Mouse (Mus musculus): ENCODE measurements around the gene Hdac9. TPM values are rescaled to one million over a fixed set of nuclear protein-coding genes. Genes with fewer than 3 reads are reported as not detected.

The Hdac9 gene
- total and polyA plus RNA-seq, 2 experiments = 0.56 to 1.6 TPM

DNA sequence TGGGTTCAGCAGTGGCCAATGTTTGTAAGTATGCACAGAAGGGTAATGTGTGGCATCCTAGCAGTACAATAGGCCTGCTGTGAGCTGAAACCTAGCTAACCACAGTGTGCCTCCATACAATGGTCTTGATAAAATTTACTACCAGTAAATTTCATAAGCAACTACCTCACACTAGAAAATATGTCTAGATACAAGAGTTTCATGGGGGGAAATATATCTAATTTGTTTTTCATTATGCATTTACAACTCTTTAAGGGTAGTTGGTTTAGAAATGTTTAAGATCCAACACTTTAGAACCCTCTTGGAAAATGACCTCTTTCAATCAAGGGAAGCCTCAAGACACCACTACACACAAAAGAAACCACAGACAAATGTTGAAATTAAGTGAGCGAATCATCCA lies 589.8 kb downstream of the Hdac9 start:
- Histone ChIP-seq H3K79me2 (ENCODE audit: control insufficient read depth, insufficient read depth, low read length) (no peaks in the 10 kb centered on the region), H3K9ac (ENCODE audit: low read depth, low read length) (no peak overlapping the region), H3K36me3 (ENCODE audit: control insufficient read depth, insufficient read depth, low read length) (no peaks in the 10 kb centered on the region), H3K27me3 (ENCODE audit: control insufficient read depth, insufficient read depth, low read length) (no peaks in the 10 kb centered on the region), H3K27ac (replicated peaks; ENCODE audit: insufficient read depth, low read depth, low read length) (no peak overlapping the region), H3K4me1 (ENCODE audit: control insufficient read depth, insufficient read depth, low read length) (no peaks in the 10 kb centered on the region), H3K4me3 (ENCODE audit: insufficient read depth, low read depth, low read length) (no peak overlapping the region)
- no peak for DNase-seq (ENCODE audit: extremely low read depth, low read depth, low spot score)
- WGBS = 95% methylated on average over 1 of the region's 1 CpGs
- TF ChIP-seq POLR2A (IDR thresholded peaks at IDR 0.05; ENCODE audit: extremely low read depth, insufficient read depth, low read length) = no peak
- TF ChIP-seq CTCF (IDR thresholded peaks at IDR 0.05; ENCODE audit: low read depth, low read length) = no peak

DNA sequence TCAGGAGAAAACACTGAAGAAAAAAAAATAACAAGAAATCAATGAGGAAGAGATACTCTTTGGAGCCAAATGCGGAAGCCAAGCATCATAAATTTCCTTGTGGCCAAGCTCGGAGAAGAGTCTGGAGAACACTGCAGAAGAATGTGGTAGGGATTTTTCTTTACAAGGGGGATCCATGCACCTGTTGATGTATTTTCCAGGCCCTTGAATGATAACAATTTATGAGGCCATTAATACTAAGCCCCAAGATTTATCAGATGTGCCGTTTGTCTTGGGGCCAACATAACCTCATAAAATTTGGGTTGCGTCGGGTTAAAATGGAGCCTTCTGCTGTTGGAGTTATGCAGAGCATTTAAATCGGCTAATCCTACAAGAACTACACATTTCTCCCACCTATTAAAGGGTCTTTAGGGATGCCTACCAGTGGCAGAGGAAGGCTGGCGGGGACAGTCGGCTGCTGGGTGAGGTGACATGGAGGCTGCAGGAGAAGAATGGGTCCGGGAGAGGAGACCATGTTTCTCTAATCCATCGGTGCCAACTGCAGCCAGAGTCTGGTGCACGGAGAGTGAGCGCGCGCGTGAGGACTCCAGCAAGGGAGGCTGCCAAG lies 604.7 kb downstream of the Hdac9 start:
- no peaks in the 10 kb centered on the region for H3K79me2 ChIP-seq (ENCODE audit: control insufficient read depth, insufficient read depth, low read length)

DNA sequence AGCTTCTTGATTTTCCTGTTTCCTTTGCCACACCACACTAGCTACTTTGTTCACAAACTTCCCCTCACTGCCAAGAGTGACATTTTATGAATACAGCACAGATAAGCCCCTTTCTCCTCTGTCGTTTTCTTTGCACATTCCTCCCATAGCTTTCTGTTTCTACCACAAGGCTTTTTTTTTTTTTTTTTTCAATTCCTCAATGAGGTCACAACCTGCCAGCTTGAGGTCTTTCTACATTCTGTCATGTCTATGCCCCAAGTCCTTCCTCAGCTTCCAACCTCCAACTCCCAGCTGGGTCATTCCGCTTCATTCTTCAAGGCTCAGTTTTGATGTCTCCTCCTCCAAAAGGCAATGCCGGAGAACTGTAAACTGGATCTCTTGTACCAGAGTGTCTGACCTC lies 611.4 kb downstream of the Hdac9 start:
- Histone ChIP-seq H3K36me3 (ENCODE audit: control insufficient read depth, insufficient read depth, low read length) (no peaks in the 10 kb centered on the region), H3K27me3 (ENCODE audit: control insufficient read depth, insufficient read depth, low read length) (no peaks in the 10 kb centered on the region), H3K27ac (replicated peaks; ENCODE audit: insufficient read depth, low read depth, low read length) (no peak overlapping the region), H3K79me2 (ENCODE audit: control insufficient read depth, insufficient read depth, low read length) (no peaks in the 10 kb centered on the region), H3K4me3 (ENCODE audit: insufficient read depth, low read depth, low read length) (no peak overlapping the region), H3K9ac (ENCODE audit: low read depth, low read length) (no peak overlapping the region), H3K4me1 (ENCODE audit: control insufficient read depth, insufficient read depth, low read length) (no peaks in the 10 kb centered on the region)
- no peak for TF ChIP-seq POLR2A (IDR thresholded peaks at IDR 0.05; ENCODE audit: extremely low read depth, insufficient read depth, low read length)
- TF ChIP-seq CTCF (IDR thresholded peaks at IDR 0.05; ENCODE audit: low read depth, low read length) = no peak
- DNase-seq (ENCODE audit: extremely low read depth, low read depth, low spot score) = no peak
- WGBS = 67% methylated on average over 3 of the region's 3 CpGs

More for the DNA sequence above, 604.7 kb downstream of the Hdac9 start:
- Histone ChIP-seq H3K4me1 (ENCODE audit: control insufficient read depth, insufficient read depth, low read length) (no peaks in the 10 kb centered on the region), H3K27me3 (ENCODE audit: control insufficient read depth, insufficient read depth, low read length) (no peaks in the 10 kb centered on the region), H3K4me3 (ENCODE audit: insufficient read depth, low read depth, low read length) (no peak overlapping the region), H3K27ac (replicated peaks; ENCODE audit: insufficient read depth, low read depth, low read length) (no peak overlapping the region), H3K36me3 (ENCODE audit: control insufficient read depth, insufficient read depth, low read length) (no peaks in the 10 kb centered on the region), H3K9ac (ENCODE audit: low read depth, low read length) (no peak overlapping the region)
- no peak for DNase-seq (ENCODE audit: extremely low read depth, low read depth, low spot score)
- 81% methylated on average over 15 of the region's 15 CpGs for WGBS
- TF ChIP-seq POLR2A (IDR thresholded peaks at IDR 0.05; ENCODE audit: extremely low read depth, insufficient read depth, low read length) (no peak), CTCF (IDR thresholded peaks at IDR 0.05; ENCODE audit: low read depth, low read length) (no peak)

DNA sequence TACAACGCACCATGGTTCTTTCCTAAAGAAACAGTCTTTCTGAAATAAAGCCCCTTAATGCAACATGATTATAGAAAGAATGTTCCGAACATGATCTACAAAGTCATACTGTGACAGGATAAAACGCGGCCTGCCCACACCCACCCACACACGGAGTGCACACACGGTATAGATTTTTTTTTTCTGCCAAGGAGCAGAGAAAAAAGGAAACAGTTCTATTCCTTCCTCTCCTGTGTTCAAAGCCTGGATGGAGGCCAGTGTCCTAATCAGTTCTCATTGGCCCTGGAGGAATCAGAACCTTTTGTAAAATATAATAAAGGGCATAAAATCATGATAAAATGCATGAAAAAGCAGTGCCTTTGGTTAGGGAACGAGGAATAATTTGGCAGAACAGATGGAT lies 624.5 kb downstream of the Hdac9 start:
- H3K4me3 ChIP-seq (ENCODE audit: insufficient read depth, low read depth, low read length) = no peak overlapping the region
- DNase-seq (ENCODE audit: extremely low read depth, low read depth, low spot score) = no peak
- 84% methylated on average over 7 of the region's 7 CpGs for WGBS
- H3K79me2 ChIP-seq (ENCODE audit: control insufficient read depth, insufficient read depth, low read length) = no peaks in the 10 kb centered on the region
- H3K36me3 ChIP-seq (ENCODE audit: control insufficient read depth, insufficient read depth, low read length) = no peaks in the 10 kb centered on the region
- TF ChIP-seq POLR2A (IDR thresholded peaks at IDR 0.05; ENCODE audit: extremely low read depth, insufficient read depth, low read length) (no peak), CTCF (IDR thresholded peaks at IDR 0.05; ENCODE audit: low read depth, low read length) (no peak)
- H3K4me1 ChIP-seq (ENCODE audit: control insufficient read depth, insufficient read depth, low read length) = no peaks in the 10 kb centered on the region
- H3K9ac ChIP-seq (ENCODE audit: low read depth, low read length) = no peak overlapping the region
- H3K27me3 ChIP-seq (ENCODE audit: control insufficient read depth, insufficient read depth, low read length) = no peaks in the 10 kb centered on the region
- H3K27ac ChIP-seq (replicated peaks; ENCODE audit: insufficient read depth, low read depth, low read length) = no peak overlapping the region

DNA sequence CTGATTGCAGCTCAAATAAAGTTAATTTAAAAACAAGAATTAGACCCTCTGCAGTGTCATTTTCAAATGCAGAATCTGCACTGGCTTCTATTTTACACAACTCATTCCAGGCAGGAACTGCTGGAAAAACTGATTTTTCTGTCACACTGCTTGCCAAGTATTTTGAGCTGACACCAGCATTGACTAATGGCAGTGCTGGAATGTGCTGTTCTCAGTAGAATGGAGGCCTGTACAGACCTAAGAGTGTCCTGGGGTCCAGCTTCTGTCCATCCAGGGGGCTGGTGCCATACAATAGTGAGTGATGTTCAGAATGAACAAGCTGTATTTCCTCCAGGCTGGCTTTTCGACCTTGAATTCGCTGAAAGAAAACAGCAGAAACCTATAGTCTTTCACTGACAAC lies 629.7 kb downstream of the Hdac9 start:
- no peak overlapping the region for H3K4me3 ChIP-seq (ENCODE audit: insufficient read depth, low read depth, low read length)
- no peak overlapping the region for H3K9ac ChIP-seq (ENCODE audit: low read depth, low read length)
- no peaks in the 10 kb centered on the region for H3K4me1 ChIP-seq (ENCODE audit: control insufficient read depth, insufficient read depth, low read length)
- no peak overlapping the region for H3K27ac ChIP-seq (replicated peaks; ENCODE audit: insufficient read depth, low read depth, low read length)
- no peak for DNase-seq (ENCODE audit: extremely low read depth, low read depth, low spot score)
- H3K27me3 ChIP-seq (ENCODE audit: control insufficient read depth, insufficient read depth, low read length) = no peaks in the 10 kb centered on the region
- H3K36me3 ChIP-seq (ENCODE audit: control insufficient read depth, insufficient read depth, low read length) = no peaks in the 10 kb centered on the region
- H3K79me2 ChIP-seq (ENCODE audit: control insufficient read depth, insufficient read depth, low read length) = no peaks in the 10 kb centered on the region
- TF ChIP-seq CTCF (IDR thresholded peaks at IDR 0.05; ENCODE audit: low read depth, low read length) (no peak), POLR2A (IDR thresholded peaks at IDR 0.05; ENCODE audit: extremely low read depth, insufficient read depth, low read length) (no peak)
- 78% methylated on average over 2 of the region's 2 CpGs for WGBS

DNA sequence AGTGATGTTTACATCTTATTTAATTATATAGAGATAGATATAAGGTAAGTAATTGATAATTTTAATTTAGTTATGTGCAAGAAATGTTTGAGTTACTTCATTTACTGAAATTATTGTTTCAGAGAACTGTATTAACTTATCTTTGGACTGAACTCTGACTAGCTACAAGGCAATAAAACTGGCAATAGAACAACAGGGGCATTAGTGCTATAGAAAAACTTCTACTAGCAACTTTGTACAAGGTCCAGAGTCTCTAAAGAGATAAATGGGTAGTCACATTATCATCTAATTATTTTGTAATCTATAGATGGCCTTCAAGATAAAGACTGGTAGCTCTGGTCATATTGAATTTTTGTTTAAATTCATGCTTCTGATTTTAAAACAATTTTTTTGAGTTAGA lies 632.0 kb downstream of the Hdac9 start:
- H3K9ac ChIP-seq (ENCODE audit: low read depth, low read length) = no peak overlapping the region
- no peaks in the 10 kb centered on the region for H3K4me1 ChIP-seq (ENCODE audit: control insufficient read depth, insufficient read depth, low read length)
- H3K27ac ChIP-seq (replicated peaks; ENCODE audit: insufficient read depth, low read depth, low read length) = no peak overlapping the region
- H3K27me3 ChIP-seq (ENCODE audit: control insufficient read depth, insufficient read depth, low read length) = no peaks in the 10 kb centered on the region
- no peaks in the 10 kb centered on the region for H3K79me2 ChIP-seq (ENCODE audit: control insufficient read depth, insufficient read depth, low read length)
- H3K36me3 ChIP-seq (ENCODE audit: control insufficient read depth, insufficient read depth, low read length) = no peaks in the 10 kb centered on the region
- TF ChIP-seq CTCF (IDR thresholded peaks at IDR 0.05; ENCODE audit: low read depth, low read length) (no peak), POLR2A (IDR thresholded peaks at IDR 0.05; ENCODE audit: extremely low read depth, insufficient read depth, low read length) (no peak)
- DNase-seq (ENCODE audit: extremely low read depth, low read depth, low spot score) = no peak
- H3K4me3 ChIP-seq (ENCODE audit: insufficient read depth, low read depth, low read length) = no peak overlapping the region

Measured in liver, adult 2 months (tissue).